Mouse (Mus musculus) embryonic facial prominence, embryonic 15.5 days (tissue): ENCODE measurements at regions not wholly inside any gene's neighbourhood (a gene's known extent, or its start where the extent isn't known, plus 50 kb on each side); places are given as distances from the start of the nearest gene placed in this dataset.

Experiments used
- ATAC-seq: fragments of 200-750 bp; cut with Nextera tagmentation; 2 replicates; pipeline ENCODE4 v1.8.0; 2017; ENCODE audit warnings: low read depth, moderate TSS enrichment; ENCODE audit not compliant: insufficient number of reproducible peaks, low FRiP score, low TSS enrichment
- H3K27ac ChIP-seq: fragments of 300-500 bp; sonication (generic); replicated peaks from 2 replicates; pipeline ENCODE4 v1.5.1; 2015; ENCODE audit warnings: mild to moderate bottlenecking, inconsistent platforms
- H3K27me3 ChIP-seq: fragments of 300-500 bp; sonication (generic); 2 replicates; pipeline ENCODE4 v1.6.1; 2015; ENCODE audit warnings: inconsistent platforms
- H3K36me3 ChIP-seq: fragments of 300-500 bp; sonication (generic); 2 replicates; pipeline ENCODE4 v1.6.1; 2015; ENCODE audit warnings: mild to moderate bottlenecking, inconsistent platforms
- H3K4me1 ChIP-seq: fragments of 300-500 bp; sonication (generic); 2 replicates; pipeline ENCODE4 v1.6.1; 2015; ENCODE audit warnings: inconsistent platforms
- H3K4me2 ChIP-seq: fragments of 300-500 bp; sonication (generic); replicated peaks from 2 replicates; pipeline ENCODE4 v1.6.1; 2015; ENCODE audit warnings: mild to moderate bottlenecking, inconsistent platforms
- H3K4me3 ChIP-seq: fragments of 300-500 bp; sonication (generic); replicated peaks from 2 replicates; pipeline ENCODE4 v1.5.1; 2015; ENCODE audit warnings: mild to moderate bottlenecking, inconsistent platforms
- H3K9ac ChIP-seq: fragments of 300-500 bp; sonication (generic); 2 replicates; pipeline ENCODE4 v1.6.1; 2015; ENCODE audit warnings: inconsistent platforms
- H3K9me3 ChIP-seq: fragments of 300-500 bp; sonication (generic); replicated peaks from 2 replicates; pipeline ENCODE4 v1.6.1; 2016; ENCODE audit warnings: inconsistent platforms
- WGBS: fragments of 180-500 bp; shearing (Covaris S2); methylation state at CpG from one replicate; pipeline ENCODE4 v1.1.7; 2015; 5-methylcytosine and 5-hydroxymethylcytosine counted together

GRCm38 (mm10) chr7:40352306-40352705, 545.8 kb upstream of the Vstm2b start:
- WGBS: 57% methylated on average over 4 of the region's 4 CpGs
- no peak overlapping the region for H3K9ac ChIP-seq
- no peaks in the 10 kb centered on the region for H3K4me1 ChIP-seq
- no peaks in the 10 kb centered on the region for H3K36me3 ChIP-seq
- H3K4me2 ChIP-seq: no peak overlapping the region
- H3K27ac ChIP-seq: no peak overlapping the region
- no peaks in the 10 kb centered on the region for H3K27me3 ChIP-seq
- no peak for ATAC-seq
- H3K4me3 ChIP-seq: no peak overlapping the region
- no peaks in the 10 kb centered on the region for H3K9me3 ChIP-seq

GRCm38 (mm10) chr7:40362719-40363118, 535.4 kb upstream of the Vstm2b start:
- Histone ChIP-seq H3K27me3 (no peaks in the 10 kb centered on the region), H3K9ac (no peak overlapping the region), H3K9me3 (no peaks in the 10 kb centered on the region), H3K27ac (no peak overlapping the region), H3K4me1 (no peaks in the 10 kb centered on the region), H3K4me2 (no peak overlapping the region), H3K36me3 (no peaks in the 10 kb centered on the region), H3K4me3 (no peak overlapping the region)
- no peak for ATAC-seq
- WGBS: 31% methylated on average over 2 of the region's 2 CpGs

DNA sequence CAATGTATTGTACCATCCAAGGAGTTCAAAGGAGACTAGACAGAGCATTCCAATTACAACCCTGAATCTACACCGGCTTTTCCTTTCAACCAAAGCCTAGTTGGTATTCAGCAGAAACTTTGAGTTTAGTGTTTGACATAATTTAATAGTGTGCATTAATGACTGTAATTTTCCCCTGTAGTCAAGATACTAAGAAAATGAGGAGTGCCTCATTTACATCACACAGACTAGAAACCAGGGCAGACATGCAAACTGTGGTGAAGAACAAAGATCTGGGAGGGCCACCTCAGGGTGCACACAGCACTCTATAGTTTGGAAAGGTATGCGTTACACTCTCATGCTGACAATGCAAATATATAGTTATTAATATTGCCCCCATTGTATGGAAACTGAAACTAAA, 525.4 kb upstream of the Vstm2b start:
- 83% methylated on average over 2 of the region's 2 CpGs for WGBS
- no peaks in the 10 kb centered on the region for H3K9me3 ChIP-seq
- no peaks in the 10 kb centered on the region for H3K27me3 ChIP-seq
- no peak overlapping the region for H3K4me3 ChIP-seq
- no peaks in the 10 kb centered on the region for H3K36me3 ChIP-seq
- H3K4me1 ChIP-seq: no peaks in the 10 kb centered on the region
- no peak for ATAC-seq
- no peak overlapping the region for H3K4me2 ChIP-seq
- no peak overlapping the region for H3K9ac ChIP-seq
- H3K27ac ChIP-seq: no peak overlapping the region

DNA sequence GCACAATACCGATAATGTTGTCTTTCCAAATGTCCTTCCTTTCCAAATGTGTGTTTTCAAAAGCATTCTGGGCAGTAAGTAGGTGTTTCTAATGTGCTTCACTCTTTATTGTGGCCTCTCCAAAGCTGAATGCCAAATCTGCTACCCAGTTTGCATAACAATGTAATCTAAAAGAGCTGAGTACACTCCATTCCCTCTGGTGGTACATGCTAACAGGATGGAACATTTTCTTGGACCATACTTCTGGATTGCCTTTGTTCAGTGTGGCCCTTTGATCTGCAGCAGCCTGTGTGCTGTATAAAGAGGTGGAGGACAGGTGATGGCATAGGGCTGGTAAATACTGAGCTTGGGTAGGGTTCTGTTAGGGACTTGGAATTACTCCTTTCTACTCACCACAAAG, 520.3 kb upstream of the Vstm2b start:
- 100% methylated on average over 1 of the region's 1 CpGs for WGBS

DNA sequence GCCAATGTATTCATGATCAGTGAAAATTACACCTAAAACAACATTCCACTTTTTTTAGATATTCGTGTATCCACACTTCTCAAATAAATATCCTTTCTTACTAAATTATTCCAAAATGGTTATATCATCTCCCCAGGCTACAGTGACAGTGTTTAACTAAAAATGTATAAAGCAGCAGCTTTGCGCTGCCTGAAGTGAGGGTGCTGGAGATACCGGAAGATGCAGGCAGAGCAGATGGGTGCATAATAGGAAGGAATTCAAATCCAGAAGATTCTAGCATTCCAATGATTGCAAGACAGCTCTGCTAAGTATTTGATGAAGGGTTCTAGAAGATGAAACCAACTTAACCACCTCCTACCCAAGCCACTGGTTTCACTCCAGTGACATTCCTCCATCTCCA, 516.9 kb upstream of the Vstm2b start:
- H3K36me3 ChIP-seq: no peaks in the 10 kb centered on the region
- no peak overlapping the region for H3K9ac ChIP-seq
- H3K4me1 ChIP-seq: no peaks in the 10 kb centered on the region
- no peak overlapping the region for H3K27ac ChIP-seq
- H3K9me3 ChIP-seq: no peaks in the 10 kb centered on the region
- no peak for ATAC-seq
- no peaks in the 10 kb centered on the region for H3K27me3 ChIP-seq
- H3K4me2 ChIP-seq: no peak overlapping the region
- 84% methylated on average over 3 of the region's 3 CpGs for WGBS
- no peak overlapping the region for H3K4me3 ChIP-seq

More for the DNA sequence above, 520.3 kb upstream of the Vstm2b start:
- no peak overlapping the region for H3K9ac ChIP-seq
- H3K36me3 ChIP-seq: no peaks in the 10 kb centered on the region
- ATAC-seq: no peak
- H3K4me1 ChIP-seq: no peaks in the 10 kb centered on the region
- H3K9me3 ChIP-seq: no peaks in the 10 kb centered on the region
- no peak overlapping the region for H3K27ac ChIP-seq
- H3K4me3 ChIP-seq: no peak overlapping the region
- no peak overlapping the region for H3K4me2 ChIP-seq
- no peaks in the 10 kb centered on the region for H3K27me3 ChIP-seq

DNA sequence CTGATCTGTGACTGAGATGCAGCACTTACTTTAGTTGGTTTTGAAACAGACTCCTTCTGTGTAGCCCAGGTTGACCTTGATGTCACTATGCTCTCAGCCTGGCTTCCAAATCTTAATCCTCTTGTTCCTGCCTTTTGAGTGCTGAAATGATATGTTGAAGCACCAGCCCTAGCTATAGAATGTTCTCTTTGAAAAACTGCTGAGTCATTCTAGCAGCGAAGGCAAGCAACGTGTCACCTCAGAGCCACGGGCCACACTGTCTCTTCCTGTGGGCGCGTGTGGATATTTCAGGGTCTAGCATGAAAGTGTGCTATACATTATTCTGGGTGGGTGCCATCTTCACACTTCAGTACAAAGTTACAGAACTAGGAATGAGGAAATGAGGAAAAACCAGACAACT, 510.0 kb upstream of the Vstm2b start:
- Histone ChIP-seq H3K9ac (no peak overlapping the region), H3K4me3 (no peak overlapping the region), H3K36me3 (no peaks in the 10 kb centered on the region), H3K27me3 (no peaks in the 10 kb centered on the region), H3K9me3 (no peaks in the 10 kb centered on the region), H3K27ac (no peak overlapping the region), H3K4me2 (no peak overlapping the region), H3K4me1 (no peaks in the 10 kb centered on the region)
- 83% methylated on average over 5 of the region's 5 CpGs for WGBS
- no peak for ATAC-seq

- Histone ChIP-seq H3K27ac (no peak overlapping the region), H3K4me2 (no peak overlapping the region), H3K9ac (no peak overlapping the region), H3K9me3 (no peaks in the 10 kb centered on the region), H3K36me3 (no peaks in the 10 kb centered on the region), H3K4me1 (no peaks in the 10 kb centered on the region), H3K27me3 (no peaks in the 10 kb centered on the region), H3K4me3 (no peak overlapping the region)
- WGBS: 44% methylated on average over 3 of the region's 3 CpGs
- no peak for ATAC-seq
Measured at GRCm38 (mm10) chr7:40389795-40390194, 508.3 kb upstream of the Vstm2b start.

DNA sequence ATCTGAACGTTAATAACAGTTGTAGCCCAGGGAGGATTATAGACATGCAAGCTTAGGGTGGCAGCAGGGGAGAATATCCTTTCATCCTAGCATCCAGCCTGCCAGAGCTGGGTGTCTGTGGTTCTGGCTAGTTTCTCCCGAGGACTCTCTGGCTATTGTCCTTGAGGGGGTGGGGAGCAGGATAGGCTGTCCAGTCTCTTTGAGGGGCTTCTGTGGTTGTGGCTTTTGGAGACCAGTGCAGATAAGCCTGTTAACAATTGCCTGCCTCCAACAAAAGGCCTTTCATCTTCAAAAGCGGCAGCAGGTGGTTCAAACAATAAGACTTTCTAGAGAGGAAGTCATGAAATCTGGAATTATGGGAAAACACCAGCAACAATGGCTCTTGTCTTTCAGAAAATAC, 507.2 kb upstream of the Vstm2b start:
- H3K4me3 ChIP-seq: no peak overlapping the region
- no peaks in the 10 kb centered on the region for H3K27me3 ChIP-seq
- no peaks in the 10 kb centered on the region for H3K36me3 ChIP-seq
- 18% methylated on average over 3 of the region's 3 CpGs for WGBS
- no peak overlapping the region for H3K27ac ChIP-seq
- no peaks in the 10 kb centered on the region for H3K9me3 ChIP-seq
- ATAC-seq: no peak
- H3K4me1 ChIP-seq: no peaks in the 10 kb centered on the region
- H3K9ac ChIP-seq: no peak overlapping the region
- no peak overlapping the region for H3K4me2 ChIP-seq

DNA sequence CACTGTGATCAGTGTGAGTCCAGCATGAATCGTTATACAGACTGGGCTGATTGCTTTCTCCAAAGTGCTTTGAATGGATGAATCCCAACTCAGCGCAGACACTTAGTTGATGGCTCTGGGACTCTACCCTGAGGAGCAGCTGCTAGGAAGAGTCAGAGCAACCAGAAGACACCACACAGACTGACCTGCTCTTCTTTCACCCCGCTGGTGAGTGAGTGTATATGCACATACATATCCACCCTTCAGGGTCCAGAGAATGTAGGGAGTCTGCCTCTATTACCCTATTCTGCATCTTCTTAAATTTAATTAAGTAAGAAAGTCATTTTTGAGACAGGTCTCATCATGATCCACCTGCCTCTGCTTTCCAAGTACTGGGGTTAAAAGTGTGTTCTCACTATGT, 506.5 kb upstream of the Vstm2b start:
- Histone ChIP-seq H3K4me3 (no peak overlapping the region), H3K27me3 (no peaks in the 10 kb centered on the region), H3K27ac (no peak overlapping the region), H3K4me1 (no peaks in the 10 kb centered on the region), H3K4me2 (no peak overlapping the region), H3K36me3 (no peaks in the 10 kb centered on the region), H3K9me3 (no peaks in the 10 kb centered on the region), H3K9ac (no peak overlapping the region)
- 62% methylated on average over 3 of the region's 3 CpGs for WGBS
- ATAC-seq: no peak

DNA sequence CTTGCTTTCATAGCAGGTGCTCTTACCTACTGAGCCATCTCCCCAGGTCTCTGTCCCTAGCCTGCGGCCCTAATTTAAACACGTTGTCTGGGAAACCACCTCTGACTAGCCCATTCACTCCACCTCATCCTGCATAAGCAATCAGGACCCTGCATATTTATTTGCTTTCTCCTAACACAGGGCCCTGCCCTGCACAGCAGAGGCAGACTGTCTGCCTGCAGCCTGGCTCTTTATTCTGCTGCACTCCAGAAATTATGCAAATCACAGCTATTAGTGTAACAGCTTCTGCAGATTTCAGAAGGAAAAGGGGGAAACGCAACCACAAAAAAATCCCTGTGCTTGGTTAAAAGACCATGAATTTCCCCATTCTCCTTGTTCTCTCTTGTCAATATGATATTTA, 505.9 kb upstream of the Vstm2b start:
- no peaks in the 10 kb centered on the region for H3K27me3 ChIP-seq
- 58% methylated on average over 3 of the region's 3 CpGs for WGBS
- no peak overlapping the region for H3K4me2 ChIP-seq
- no peak overlapping the region for H3K27ac ChIP-seq
- H3K9me3 ChIP-seq: no peaks in the 10 kb centered on the region
- ATAC-seq: no peak
- no peaks in the 10 kb centered on the region for H3K36me3 ChIP-seq
- H3K9ac ChIP-seq: no peak overlapping the region
- H3K4me1 ChIP-seq: no peaks in the 10 kb centered on the region
- no peak overlapping the region for H3K4me3 ChIP-seq

DNA sequence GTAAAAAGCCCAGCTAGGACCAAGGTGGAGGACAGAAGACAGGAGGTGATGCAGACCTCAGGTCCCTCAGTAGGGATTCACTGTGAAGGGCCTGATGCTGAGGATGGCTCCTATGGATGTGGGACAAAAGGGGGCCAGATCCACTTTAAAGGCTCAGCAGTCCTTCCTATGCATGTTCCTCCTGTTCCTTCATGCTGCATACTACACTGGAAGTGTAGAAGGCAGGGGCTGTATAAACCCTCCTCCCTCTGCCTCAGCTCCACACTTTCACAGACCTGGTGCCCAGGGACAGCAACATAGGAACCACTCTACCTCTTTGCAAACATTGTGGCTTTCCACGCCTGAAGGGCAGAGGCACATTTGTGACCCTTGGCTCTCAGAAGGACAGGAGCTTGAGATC, 505.4 kb upstream of the Vstm2b start:
- Histone ChIP-seq H3K9me3 (no peaks in the 10 kb centered on the region), H3K4me1 (no peaks in the 10 kb centered on the region), H3K36me3 (no peaks in the 10 kb centered on the region), H3K27ac (no peak overlapping the region), H3K4me2 (no peak overlapping the region), H3K4me3 (no peak overlapping the region), H3K9ac (no peak overlapping the region), H3K27me3 (no peaks in the 10 kb centered on the region)
- WGBS: 67% methylated on average over 1 of the region's 1 CpGs
- ATAC-seq: no peak

GRCm38 (mm10) chr7:40398266-40398665, 499.9 kb upstream of the Vstm2b start:
- Histone ChIP-seq H3K4me3 (no peak overlapping the region), H3K9me3 (no peaks in the 10 kb centered on the region), H3K27ac (no peak overlapping the region), H3K27me3 (no peaks in the 10 kb centered on the region), H3K36me3 (no peaks in the 10 kb centered on the region), H3K4me2 (no peak overlapping the region), H3K9ac (no peak overlapping the region), H3K4me1 (no peaks in the 10 kb centered on the region)
- WGBS: 46% methylated on average over 5 of the region's 5 CpGs
- no peak for ATAC-seq
